In genomic region chr12:108370596-108371428, GRCm38 (mm10) we compare ENCODE assay signal across 9 mouse cellular contexts. TPM values are rescaled to one million over a fixed set of nuclear protein-coding genes. Genes with fewer than 3 reads are reported as not detected.
DNase-seq lines count a peak whose midpoint lies in the region; ATAC-seq and TF ChIP-seq lines count a peak whose summit lies in the region.
"Had no signal": no experiment of that assay in that cellular context is flagged by ENCODE, and none has a peak within 500 bp of the region (broad histone marks: within the 10 kb centered on the region; RNA-seq: fewer than 3 reads in every experiment).

Eml1 (plus strand) TSS chr12:108370957.

- TF ChIP-seq EP300 in heart, postnatal 0 days (IDR thresholded peaks at IDR 0.05; ENCODE audit: low read depth), result peak; percentile 59; the same call in 1 of the 2 replicates

- no peaks in the 10 kb centered on the region for H3K27me3 ChIP-seq in forebrain, embryonic 10.5 days (ENCODE audit: poor library complexity, severe bottlenecking)
- no peaks in the 10 kb centered on the region for H3K27me3 ChIP-seq in heart, postnatal 0 days (ENCODE audit: control insufficient read depth, insufficient read depth, low read length)
- no peaks in the 10 kb centered on the region for H3K27me3 ChIP-seq in lung, embryonic 16.5 days (ENCODE audit: control insufficient read depth, insufficient read depth, low read depth, low read length)

- H3K27ac ChIP-seq in forebrain, embryonic 10.5 days, result peak within 1 kb of the TSS; percentile 68
- H3K27ac ChIP-seq in heart, postnatal 0 days (ENCODE audit: low read depth), result peak within 1 kb of the TSS; percentile 97
- H3K27ac ChIP-seq in lung, embryonic 16.5 days (ENCODE audit: low read length), result peak within 1 kb of the TSS; percentile 92

- WGBS in forebrain, embryonic 10.5 days, result 82% methylated on average over 19 of the region's 19 CpGs
- WGBS in heart, postnatal 0 days, result 20% methylated on average over 19 of the region's 19 CpGs
- WGBS in lung, embryonic 16.5 days, result 31% methylated on average over 19 of the region's 19 CpGs

- peak; percentile 87 for ATAC-seq in heart, postnatal 0 days (ENCODE audit: insufficient read depth, low read depth)
- ATAC-seq in lung, embryonic 16.5 days (ENCODE audit: low read depth), result peak; percentile 84
- no peak for ATAC-seq in megakaryocyte, adult 5-6 weeks (ENCODE audit: poor library complexity, severe bottlenecking)

- TF ChIP-seq CTCF in heart, postnatal 0 days (IDR thresholded peaks at IDR 0.05; ENCODE audit: low read depth), result no peak

- H3K4me3 ChIP-seq in forebrain, embryonic 10.5 days, result no peak within 1 kb of the TSS
- peak within 1 kb of the TSS; percentile 39 for H3K4me3 ChIP-seq in heart, postnatal 0 days (ENCODE audit: low read depth, low read length)
- H3K4me3 ChIP-seq in lung, embryonic 16.5 days (ENCODE audit: low read length), result peak within 1 kb of the TSS; percentile 38

- peaks cover 46% of the 10 kb centered on the region for H3K4me1 ChIP-seq in forebrain, embryonic 10.5 days
- H3K4me1 ChIP-seq in heart, postnatal 0 days (ENCODE audit: control insufficient read depth, insufficient read depth), result peaks cover 54% of the 10 kb centered on the region
- H3K4me1 ChIP-seq in lung, embryonic 16.5 days (replicated peaks; ENCODE audit: control insufficient read depth, insufficient read depth, low read length), result peaks cover 47% of the 10 kb centered on the region

- H3K4me2 ChIP-seq in heart, postnatal 0 days (ENCODE audit: low read depth, low read length), result peak within 1 kb of the TSS; percentile 66
- H3K4me2 ChIP-seq in lung, embryonic 16.5 days (ENCODE audit: low read depth, low read length), result peak within 1 kb of the TSS; percentile 51

- peak within 1 kb of the TSS; percentile 57 for H3K9ac ChIP-seq in heart, postnatal 0 days (replicated peaks; ENCODE audit: low read depth, low read length)
- peak within 1 kb of the TSS; percentile 66 for H3K9ac ChIP-seq in lung, embryonic 16.5 days (ENCODE audit: low read length)

- no peaks in the 10 kb centered on the region for H3K9me3 ChIP-seq in forebrain, embryonic 10.5 days
- no peaks in the 10 kb centered on the region for H3K9me3 ChIP-seq in heart, postnatal 0 days (replicated peaks; ENCODE audit: control insufficient read depth, low read length)
- no peaks in the 10 kb centered on the region for H3K9me3 ChIP-seq in lung, embryonic 16.5 days (ENCODE audit: control insufficient read depth, low read length)

- H3K36me3 ChIP-seq in forebrain, embryonic 10.5 days (replicated peaks), result no peaks in the 10 kb centered on the region
- no peaks in the 10 kb centered on the region for H3K36me3 ChIP-seq in heart, postnatal 0 days (replicated peaks; ENCODE audit: control insufficient read depth, insufficient read depth, low read length)
- no peaks in the 10 kb centered on the region for H3K36me3 ChIP-seq in lung, embryonic 16.5 days (ENCODE audit: control insufficient read depth, insufficient read depth, low read length)

- DNase-seq in layer of hippocampus, adult 18-20 months (ENCODE audit: low spot score in 2 of 2), result no peak
- no peak for DNase-seq in layer of hippocampus, adult 11-12 months (ENCODE audit: low spot score)
- DNase-seq in forebrain, embryonic 10.5 days (ENCODE audit: extremely low spot score, low spot score), result no peak
- DNase-seq in heart, postnatal 0 days (ENCODE audit: low spot score), result peak; percentile 78
- DNase-seq in kidney, postnatal 36 days, result peak; percentile 53 to 69
- DNase-seq in right cerebral cortex, postnatal 25 days, result no peak

RNA-seq across cellular contexts. Expression of gene Eml1, which starts in this region (rescaled TPM):
- total RNA-seq in layer of hippocampus, adult 18-20 months (2021), result 10 to 100 TPM; 46.1 to 50.2 TPM
- polyA plus RNA-seq in forebrain, embryonic 10.5 days (2016; fragmentation: Nextera tagmentation; extraction: Ambion mirVana), result 95.1 and 102 TPM in 2 replicates
- total RNA-seq in heart, postnatal 0 days (2014; rRNA removed; ENCODE audit: low replicate concordance), result 69.3 and 80.6 TPM in 2 replicates
- 61.3 and 65.2 TPM in 2 replicates for polyA plus RNA-seq in heart, postnatal 0 days (2015; fragmentation: Nextera tagmentation; extraction: Ambion mirVana)
- polyA plus RNA-seq in lung, embryonic 16.5 days (2015; fragmentation: Nextera tagmentation; extraction: Ambion mirVana), result 121 and 122 TPM in 2 replicates
- total RNA-seq in megakaryocyte, adult 5-6 weeks (2015), result 0.60 TPM in 1 of 2 replicates, not detected in the other
- not detected in 2 replicates for total RNA-seq in megakaryocyte, adult 5-6 weeks (2017)
- total RNA-seq: CH12.LX had no signal

Comparison
In these comparisons a context has a peak if more than half of its experiments do, and no peak if none do; other contexts are left out.
1. RNA of gene Eml1 (total RNA-seq): 69.3 to 80.6 TPM in heart, postnatal 0 days and 46.1 to 50.2 TPM in layer of hippocampus, adult 18-20 months; 0.60 TPM in megakaryocyte, adult 5-6 weeks; every median in the first group is over 10 times any median in the second.
2. DNase-seq: peak in heart, postnatal 0 days (single experiment) and kidney, postnatal 36 days (2 of 2); none in layer of hippocampus, adult 18-20 months (0 of 2), layer of hippocampus, adult 11-12 months (single experiment), forebrain, embryonic 10.5 days (single experiment) and right cerebral cortex, postnatal 25 days (single experiment).
3. Peak in every context shown above with its lines, with median percentiles within 50 percentile points of each other: H3K27ac ChIP-seq.